Mouse (Mus musculus) thymus, adult 18-20 months (tissue): ENCODE results near the gene Polr1e.
"Not testable (repeated sequence)": the region's sequence is repeated elsewhere in the genome, so short reads cannot be mapped to it uniquely, and the experiment has no call there.

Source experiments
- DNase-seq, 2 experiments: peaks; one replicate each; pipeline ENCODE4 v3.0.0; 2022; ENCODE audit warnings: mixed read lengths in 2 of 2

Polr1e gene

GRCm38 (mm10) chr4:45010806-45011415, 7.5 kb upstream of the Polr1e start:
- DNase-seq = no peak

- no peak for DNase-seq
Measured at GRCm38 (mm10) chr4:45011581-45012104, 6.7 kb upstream of the Polr1e start.

- peak; percentile 99 to 100 for DNase-seq
Measured at GRCm38 (mm10) chr4:45012105-45012975, 6.0 kb upstream of the Polr1e start, which contains the start of gene Zbtb5. Gene Zbtb5, minus strand, starts transcription at chr4:45012412.

- no peak for DNase-seq
Measured at GRCm38 (mm10) chr4:45013031-45013431, 5.4 kb upstream of the Polr1e start.

- DNase-seq = no peak
Measured at GRCm38 (mm10) chr4:45013537-45013936, 4.8 kb upstream of the Polr1e start.

- no peak for DNase-seq
Measured at GRCm38 (mm10) chr4:45015615-45016014, 2.8 kb upstream of the Polr1e start.

- no peak for DNase-seq
Measured at GRCm38 (mm10) chr4:45019009-45019408, 626 bp downstream of the Polr1e start.

- no peak for DNase-seq
Measured at GRCm38 (mm10) chr4:45026459-45026858, 8.1 kb downstream of the Polr1e start.

GRCm38 (mm10) chr4:45032586-45032985, 14.2 kb downstream of the Polr1e start:
- DNase-seq = no peak

- DNase-seq = no peak
Measured at GRCm38 (mm10) chr4:45034693-45035628, 16.6 kb downstream of the Polr1e start.

GRCm38 (mm10) chr4:45036048-45036447, 17.7 kb downstream of the Polr1e start:
- DNase-seq = no peak

- no peak for DNase-seq
Measured at GRCm38 (mm10) chr4:45036571-45036970, 18.2 kb downstream of the Polr1e start.

GRCm38 (mm10) chr4:45037455-45038410, 19.4 kb downstream of the Polr1e start:
- DNase-seq = no peak

GRCm38 (mm10) chr4:45038879-45039278, 20.5 kb downstream of the Polr1e start:
- DNase-seq = not testable (repeated sequence)

GRCm38 (mm10) chr4:45039546-45039945, 21.2 kb downstream of the Polr1e start:
- not testable (repeated sequence) for DNase-seq

GRCm38 (mm10) chr4:45040795-45041194, 22.4 kb downstream of the Polr1e start:
- no peak for DNase-seq

GRCm38 (mm10) chr4:45046679-45047078, 28.3 kb downstream of the Polr1e start:
- DNase-seq = no peak

- DNase-seq = no peak
Measured at GRCm38 (mm10) chr4:45047286-45047887, 29.0 kb downstream of the Polr1e start.

- DNase-seq = no peak
Measured at GRCm38 (mm10) chr4:45047956-45048355, 29.6 kb downstream of the Polr1e start.

- no peak for DNase-seq
Measured at GRCm38 (mm10) chr4:45054862-45055261, 36.5 kb downstream of the Polr1e start.

- no peak for DNase-seq
Measured at GRCm38 (mm10) chr4:45055451-45055850, 37.1 kb downstream of the Polr1e start.
